Mouse (Mus musculus): ENCODE measurements at regions not wholly inside any gene's neighbourhood (a gene's known extent, or its start where the extent isn't known, plus 50 kb on each side); places are given as distances from the start of the nearest gene placed in this dataset.

DNA sequence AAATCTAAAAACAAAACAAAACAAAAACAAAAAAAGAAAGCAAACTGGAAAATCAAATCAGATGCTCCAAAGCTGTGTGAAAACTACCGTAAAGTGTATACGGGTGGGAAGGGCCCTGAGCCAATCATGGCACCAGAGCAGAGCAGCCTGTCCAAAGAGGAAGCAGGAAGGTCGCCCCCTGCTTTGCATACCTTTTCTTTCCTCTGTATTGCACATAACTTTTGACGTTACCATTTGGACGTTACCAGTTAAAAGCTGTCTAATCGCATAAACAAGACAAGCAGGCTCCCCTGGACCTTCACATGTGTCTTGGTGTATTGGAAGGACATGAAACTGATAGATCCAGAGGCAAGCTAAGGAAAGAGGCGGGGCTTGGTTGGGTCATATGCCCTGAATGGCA is 104.9 kb upstream of the Zfp648 start:
- DNase-seq (ENCODE audit: low spot score), result no peak
- H3K4me1 ChIP-seq, result no peaks in the 10 kb centered on the region
- no peaks in the 10 kb centered on the region for H3K9me3 ChIP-seq (replicated peaks)
- H3K27ac ChIP-seq (replicated peaks), result no peak overlapping the region
- H3K27me3 ChIP-seq (ENCODE audit: low read depth, poor library complexity, severe bottlenecking), result no peaks in the 10 kb centered on the region
- 91% methylated on average over 7 of the region's 7 CpGs for WGBS
- H3K4me3 ChIP-seq, result no peak overlapping the region
- H3K36me3 ChIP-seq, result no peaks in the 10 kb centered on the region

DNA sequence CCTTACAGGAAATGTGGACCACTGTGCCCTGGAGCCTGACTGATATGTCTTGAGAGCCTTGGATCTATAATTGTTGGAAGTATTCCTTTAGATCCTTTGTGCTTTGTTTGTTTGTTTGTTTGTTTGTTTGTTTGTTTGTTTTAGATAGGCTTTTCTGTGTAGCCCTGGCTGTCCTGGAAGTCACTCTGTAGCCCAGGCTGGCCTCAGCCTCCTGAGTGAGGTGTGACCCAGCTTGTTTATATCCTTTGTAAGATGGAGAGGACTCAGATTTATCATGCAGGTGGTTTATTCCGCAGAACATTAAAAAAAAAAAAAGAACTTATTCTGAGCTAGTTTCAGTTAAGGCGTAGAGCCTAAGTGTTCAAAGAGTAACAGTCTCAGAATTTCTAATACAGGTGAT is 104.1 kb upstream of the Zfp648 start:
- Histone ChIP-seq H3K9me3 (replicated peaks) (no peaks in the 10 kb centered on the region), H3K36me3 (no peaks in the 10 kb centered on the region), H3K4me1 (no peaks in the 10 kb centered on the region), H3K27ac (replicated peaks) (no peak overlapping the region), H3K4me3 (no peak overlapping the region), H3K27me3 (ENCODE audit: low read depth, poor library complexity, severe bottlenecking) (no peaks in the 10 kb centered on the region)
- 89% methylated on average over 2 of the region's 2 CpGs for WGBS
- no peak for DNase-seq (ENCODE audit: low spot score)

DNA sequence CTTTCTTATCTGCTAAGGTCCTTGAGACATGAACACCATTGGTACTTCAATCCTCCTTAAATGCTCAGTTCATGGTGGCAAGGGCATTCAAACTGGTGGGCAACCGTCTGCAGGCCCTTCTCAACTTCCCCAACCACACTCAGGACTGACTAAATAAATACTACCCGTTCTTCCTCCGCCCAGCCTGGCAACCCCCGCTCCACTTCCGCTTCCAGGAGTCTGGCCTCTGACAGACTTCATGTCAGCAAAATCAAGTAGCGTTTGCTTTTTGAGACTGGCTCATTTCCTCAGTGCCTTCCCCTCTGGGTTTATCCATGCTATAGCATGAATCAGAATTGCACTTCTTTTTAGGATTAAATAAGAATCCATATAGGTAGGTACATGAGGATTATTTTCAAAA is 103.3 kb upstream of the Zfp648 start:
- no peak overlapping the region for H3K4me3 ChIP-seq
- no peaks in the 10 kb centered on the region for H3K9me3 ChIP-seq (replicated peaks)
- H3K4me1 ChIP-seq, result peaks cover 2% of the 10 kb centered on the region
- no peak for DNase-seq (ENCODE audit: low spot score)
- 75% methylated on average over 6 of the region's 6 CpGs for WGBS
- no peak overlapping the region for H3K27ac ChIP-seq (replicated peaks)
- no peaks in the 10 kb centered on the region for H3K27me3 ChIP-seq (ENCODE audit: low read depth, poor library complexity, severe bottlenecking)
- H3K36me3 ChIP-seq, result no peaks in the 10 kb centered on the region

DNA sequence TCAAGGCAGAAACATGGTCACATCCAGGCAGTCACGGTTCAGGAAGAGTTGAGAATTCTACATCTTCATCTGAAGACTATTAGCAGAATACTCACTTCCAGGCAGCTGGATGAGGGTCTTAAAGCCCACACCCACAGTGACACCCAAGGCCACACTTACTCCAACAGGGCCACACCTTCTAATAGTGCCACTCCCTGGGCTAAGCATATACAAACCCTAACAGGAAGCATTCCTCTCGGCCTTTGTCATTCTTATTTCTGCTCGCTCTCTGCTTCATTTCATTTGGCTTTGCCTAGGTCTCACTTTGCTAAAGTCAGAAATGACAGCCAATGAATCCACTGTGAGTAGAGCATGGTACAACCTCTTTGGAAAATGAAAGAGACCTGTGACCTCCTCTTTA is 100.4 kb upstream of the Zfp648 start:
- H3K4me1 ChIP-seq, result peaks cover 18% of the 10 kb centered on the region
- H3K27ac ChIP-seq (replicated peaks), result no peak overlapping the region
- H3K4me3 ChIP-seq, result no peak overlapping the region
- 89% methylated on average over 3 of the region's 3 CpGs for WGBS
- no peaks in the 10 kb centered on the region for H3K9me3 ChIP-seq (replicated peaks)
- no peaks in the 10 kb centered on the region for H3K27me3 ChIP-seq (ENCODE audit: low read depth, poor library complexity, severe bottlenecking)
- DNase-seq (ENCODE audit: low spot score), result no peak
- no peaks in the 10 kb centered on the region for H3K36me3 ChIP-seq

DNA sequence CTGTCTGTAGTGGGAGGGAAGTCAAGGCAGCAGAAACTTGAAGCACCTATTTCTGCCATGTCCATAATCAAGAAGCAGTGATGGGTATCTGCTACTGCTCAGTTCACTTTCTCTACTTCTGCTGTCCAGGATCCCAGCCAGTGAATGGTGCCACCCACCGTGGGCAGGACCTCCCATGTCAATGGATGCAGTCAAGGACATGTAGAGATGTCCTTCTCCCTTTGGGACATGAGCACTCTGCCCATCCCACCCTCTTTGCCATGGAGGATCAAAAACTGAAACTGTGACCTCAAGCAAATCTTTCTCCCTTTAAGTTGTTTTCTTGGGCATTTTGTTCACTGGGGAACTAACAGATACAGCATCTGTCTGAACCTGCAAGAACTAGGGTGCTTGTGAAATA is 99.6 kb upstream of the Zfp648 start:
- no peaks in the 10 kb centered on the region for H3K27me3 ChIP-seq (ENCODE audit: low read depth, poor library complexity, severe bottlenecking)
- no peak overlapping the region for H3K4me3 ChIP-seq
- H3K27ac ChIP-seq (replicated peaks), result no peak overlapping the region
- H3K9me3 ChIP-seq (replicated peaks), result no peaks in the 10 kb centered on the region
- peaks cover 18% of the 10 kb centered on the region for H3K4me1 ChIP-seq
- H3K36me3 ChIP-seq, result no peaks in the 10 kb centered on the region
- DNase-seq (ENCODE audit: low spot score), result no peak
- WGBS, result 87% methylated on average over 1 of the region's 1 CpGs

DNA sequence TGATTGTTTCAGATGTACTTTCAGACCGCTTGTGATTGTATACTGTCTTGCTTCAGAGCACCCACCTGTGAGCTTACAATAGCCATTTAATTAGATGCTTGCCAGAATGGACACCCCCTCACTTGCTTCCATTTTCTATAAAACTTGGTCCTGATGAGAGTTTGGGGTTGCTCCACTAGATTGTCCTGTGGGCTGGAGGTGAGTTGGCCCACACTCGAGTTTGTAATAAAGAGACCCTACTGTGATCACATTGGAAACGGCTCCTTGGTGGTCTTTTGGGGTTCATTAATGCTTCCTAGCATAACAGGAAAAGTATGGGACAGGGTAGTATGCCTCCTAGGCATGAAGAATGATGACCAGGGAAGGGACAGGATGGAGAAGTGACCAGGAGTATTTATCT is 98.8 kb upstream of the Zfp648 start:
- no peak overlapping the region for H3K4me3 ChIP-seq
- 66% methylated on average over 3 of the region's 3 CpGs for WGBS
- H3K9me3 ChIP-seq (replicated peaks), result no peaks in the 10 kb centered on the region
- DNase-seq (ENCODE audit: low spot score), result no peak
- no peaks in the 10 kb centered on the region for H3K36me3 ChIP-seq
- no peak overlapping the region for H3K27ac ChIP-seq (replicated peaks)
- peaks cover 18% of the 10 kb centered on the region for H3K4me1 ChIP-seq
- no peaks in the 10 kb centered on the region for H3K27me3 ChIP-seq (ENCODE audit: low read depth, poor library complexity, severe bottlenecking)

DNA sequence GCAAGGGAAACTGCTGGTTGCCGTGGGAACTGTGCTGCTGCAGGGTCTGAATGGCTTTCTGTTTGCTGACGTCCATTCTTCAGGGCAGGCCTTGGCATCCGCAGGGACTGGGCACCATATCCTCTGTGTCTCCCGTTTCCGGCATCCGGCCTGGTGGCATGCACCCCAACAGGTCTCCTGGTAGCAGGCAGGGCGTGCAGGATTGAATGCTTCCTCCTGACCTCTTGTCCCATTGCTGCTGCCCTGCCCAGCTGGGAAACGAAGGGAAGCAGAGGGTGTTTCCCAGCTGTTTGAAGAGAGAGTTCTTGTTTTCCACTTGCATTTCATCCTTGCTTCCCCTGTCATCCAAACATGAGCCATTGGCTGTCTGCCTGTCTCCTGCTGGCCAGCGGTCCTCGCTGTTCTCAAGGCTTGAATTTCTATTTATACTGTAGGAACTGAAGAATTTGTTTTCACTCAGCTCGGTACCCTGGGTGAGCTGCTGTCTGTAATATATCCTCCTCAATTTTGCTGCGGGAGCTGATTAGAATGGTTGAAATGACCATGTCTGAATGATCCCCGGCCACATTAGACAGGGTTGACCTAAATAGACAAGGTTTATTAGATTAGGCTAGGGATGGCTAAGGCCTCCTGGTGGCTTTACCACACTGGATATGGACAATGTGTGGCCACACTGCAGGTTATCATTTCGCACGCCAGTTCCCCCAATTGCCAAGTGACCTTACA is 98.0 kb upstream of the Zfp648 start:
- Histone ChIP-seq H3K36me3 (no peaks in the 10 kb centered on the region), H3K4me1 (peaks cover 18% of the 10 kb centered on the region), H3K27me3 (ENCODE audit: low read depth, poor library complexity, severe bottlenecking) (no peaks in the 10 kb centered on the region), H3K27ac (replicated peaks) (peak overlapping the region; percentile 52; the same call in 1 of the 2 replicates), H3K4me3 (no peak overlapping the region), H3K9me3 (replicated peaks) (no peaks in the 10 kb centered on the region)
- peak; percentile 18 for DNase-seq (ENCODE audit: low spot score)
- WGBS, result 48% methylated on average over 15 of the region's 15 CpGs

DNA sequence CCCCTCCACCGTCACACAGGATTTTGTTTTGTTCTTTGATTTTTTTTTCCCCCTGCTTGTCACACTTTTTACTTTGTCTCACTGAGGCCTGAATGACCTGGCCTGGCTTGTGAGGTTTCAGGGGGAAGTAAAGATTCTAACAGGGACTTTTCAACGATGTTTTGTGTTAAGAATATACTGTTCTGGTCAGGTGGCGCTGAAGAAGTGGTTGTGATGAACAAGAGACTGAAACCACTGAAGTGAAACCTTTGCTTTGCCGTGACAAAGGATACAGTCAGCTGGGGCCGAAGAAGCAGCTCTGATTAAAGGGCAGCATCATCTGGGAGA is 97.4 kb upstream of the Zfp648 start:
- WGBS, result 36% methylated on average over 5 of the region's 5 CpGs
- H3K4me3 ChIP-seq, result no peak overlapping the region
- H3K9me3 ChIP-seq (replicated peaks), result no peaks in the 10 kb centered on the region
- H3K27ac ChIP-seq (replicated peaks), result no peak overlapping the region; the same call in 1 of the 2 replicates
- peaks cover 18% of the 10 kb centered on the region for H3K4me1 ChIP-seq
- no peak for DNase-seq (ENCODE audit: low spot score)
- no peaks in the 10 kb centered on the region for H3K27me3 ChIP-seq (ENCODE audit: low read depth, poor library complexity, severe bottlenecking)
- no peaks in the 10 kb centered on the region for H3K36me3 ChIP-seq

DNA sequence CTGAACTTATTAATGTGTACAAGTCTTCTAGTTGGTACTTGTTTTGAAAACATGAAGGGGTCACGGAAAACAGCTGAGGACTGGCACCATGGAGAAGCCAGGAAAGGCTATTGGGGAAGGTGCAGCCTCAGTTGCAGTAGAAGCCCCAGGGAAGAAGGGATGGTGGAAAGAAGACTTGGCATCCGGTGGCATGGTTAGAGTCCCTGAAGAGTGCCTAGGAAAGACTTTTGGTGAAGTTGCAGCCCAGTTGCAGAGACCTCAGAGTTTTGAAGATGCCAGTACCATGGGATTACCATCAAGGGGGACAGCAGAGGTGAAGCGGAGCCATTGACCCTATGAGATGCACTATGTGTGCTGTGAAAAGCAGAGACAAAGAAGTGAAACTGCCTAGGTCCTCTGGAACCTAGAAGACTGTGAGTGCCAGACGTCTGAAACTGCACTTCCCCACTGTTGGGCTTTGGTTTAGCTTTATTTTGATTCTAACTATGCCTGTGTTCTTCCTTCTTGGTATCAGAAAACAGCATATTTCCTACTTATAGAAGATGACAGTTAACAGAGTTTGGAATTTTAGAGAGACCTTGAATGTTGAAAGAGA is 96.9 kb upstream of the Zfp648 start:
- no peak for DNase-seq (ENCODE audit: low spot score)
- no peaks in the 10 kb centered on the region for H3K27me3 ChIP-seq (ENCODE audit: low read depth, poor library complexity, severe bottlenecking)
- H3K27ac ChIP-seq (replicated peaks), result no peak overlapping the region; the same call in 1 of the 2 replicates
- 76% methylated on average over 4 of the region's 4 CpGs for WGBS
- no peaks in the 10 kb centered on the region for H3K9me3 ChIP-seq (replicated peaks)
- peaks cover 18% of the 10 kb centered on the region for H3K4me1 ChIP-seq
- H3K36me3 ChIP-seq, result no peaks in the 10 kb centered on the region
- no peak overlapping the region for H3K4me3 ChIP-seq

DNA sequence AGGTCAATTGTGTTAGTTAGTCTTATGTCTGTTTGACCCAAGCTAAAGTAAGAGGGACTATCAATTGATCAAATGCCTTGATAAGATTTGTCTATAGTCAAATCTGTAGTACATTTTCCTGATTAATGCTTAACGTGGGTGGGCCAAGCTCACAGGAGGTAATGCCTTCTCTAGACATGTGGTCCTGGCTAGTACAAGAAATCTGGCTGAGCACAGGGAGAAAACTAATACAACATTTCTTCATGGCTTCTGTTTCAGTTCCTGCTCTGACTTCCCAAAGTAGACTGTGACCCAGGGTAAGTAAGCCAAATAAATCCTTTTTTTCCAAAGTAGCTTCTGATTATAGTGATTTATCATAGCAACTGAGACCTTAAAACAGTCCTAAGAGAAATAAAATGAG is 96.2 kb upstream of the Zfp648 start:
- Histone ChIP-seq H3K9me3 (replicated peaks) (no peaks in the 10 kb centered on the region), H3K36me3 (no peaks in the 10 kb centered on the region), H3K27me3 (ENCODE audit: low read depth, poor library complexity, severe bottlenecking) (no peaks in the 10 kb centered on the region), H3K27ac (replicated peaks) (no peak overlapping the region), H3K4me3 (no peak overlapping the region), H3K4me1 (peaks cover 18% of the 10 kb centered on the region)
- WGBS, result 69% methylated on average over 1 of the region's 1 CpGs
- DNase-seq (ENCODE audit: low spot score), result no peak

DNA sequence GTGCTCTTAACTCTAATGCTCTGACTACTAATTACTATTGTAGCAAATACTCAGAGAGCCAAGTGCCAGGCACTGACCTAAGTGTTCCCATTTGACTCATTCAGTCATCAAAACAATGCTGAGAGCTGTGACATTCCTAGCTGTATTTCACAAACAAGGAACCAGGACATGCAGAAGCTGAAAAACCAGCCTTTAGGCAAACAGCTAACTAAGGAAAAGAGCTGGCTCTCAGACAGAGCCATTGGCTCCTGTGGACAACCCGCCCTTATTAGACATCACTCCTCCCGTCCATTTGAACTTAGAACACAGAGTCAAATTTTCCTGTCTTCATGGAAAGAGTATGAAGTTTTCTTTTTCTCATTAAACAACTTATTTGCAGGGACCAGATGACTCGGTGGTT is 88.5 kb upstream of the Zfp648 start:
- 82% methylated on average over 3 of the region's 3 CpGs for WGBS
- Histone ChIP-seq H3K27ac (replicated peaks) (no peak overlapping the region), H3K9me3 (replicated peaks) (no peaks in the 10 kb centered on the region), H3K27me3 (ENCODE audit: low read depth, poor library complexity, severe bottlenecking) (no peaks in the 10 kb centered on the region), H3K36me3 (no peaks in the 10 kb centered on the region), H3K4me3 (no peak overlapping the region), H3K4me1 (peaks cover 2% of the 10 kb centered on the region)
- no peak for DNase-seq (ENCODE audit: low spot score)

DNA sequence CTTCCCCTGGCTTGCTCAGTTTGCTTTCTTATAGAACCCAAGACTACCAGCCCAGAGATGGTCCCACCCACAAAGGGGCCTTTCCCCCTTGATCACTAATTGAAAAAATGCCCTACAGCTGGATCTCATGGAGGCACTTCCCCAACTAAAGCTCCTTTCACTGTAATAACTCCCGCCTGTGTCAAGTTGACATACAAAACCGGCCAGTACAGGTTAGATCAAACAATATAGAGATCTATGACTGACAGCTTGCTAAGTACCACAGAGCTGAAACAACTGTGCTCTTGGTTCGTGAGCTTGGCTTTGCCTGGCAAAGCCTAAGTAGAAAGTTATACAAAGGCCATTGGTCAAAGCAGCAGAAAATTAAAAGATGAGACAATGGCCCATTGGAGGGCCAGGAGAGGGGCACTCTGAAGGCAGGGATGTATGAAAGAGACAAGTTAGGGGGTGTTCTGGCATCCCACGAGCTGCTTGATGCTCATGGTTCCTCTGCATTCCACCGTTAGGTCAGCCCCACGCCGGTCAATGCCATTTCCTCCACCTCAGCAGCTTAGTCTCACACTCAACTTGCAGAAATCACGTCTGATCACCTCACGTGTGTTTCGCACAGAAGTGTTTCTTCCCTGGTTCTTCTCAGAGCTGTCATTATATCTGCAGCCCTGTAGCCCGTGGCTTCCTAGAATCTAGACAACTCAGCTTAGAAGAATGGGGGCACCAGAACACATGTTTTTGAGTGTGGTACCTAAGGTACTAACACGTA is 87.5 kb upstream of the Zfp648 start:
- peaks cover 12% of the 10 kb centered on the region for H3K4me1 ChIP-seq
- H3K27ac ChIP-seq (replicated peaks), result no peak overlapping the region
- no peaks in the 10 kb centered on the region for H3K27me3 ChIP-seq (ENCODE audit: low read depth, poor library complexity, severe bottlenecking)
- DNase-seq (ENCODE audit: low spot score), result no peak
- H3K9me3 ChIP-seq (replicated peaks), result no peaks in the 10 kb centered on the region
- H3K36me3 ChIP-seq, result no peaks in the 10 kb centered on the region
- H3K4me3 ChIP-seq, result no peak overlapping the region
- 82% methylated on average over 12 of the region's 12 CpGs for WGBS

DNA sequence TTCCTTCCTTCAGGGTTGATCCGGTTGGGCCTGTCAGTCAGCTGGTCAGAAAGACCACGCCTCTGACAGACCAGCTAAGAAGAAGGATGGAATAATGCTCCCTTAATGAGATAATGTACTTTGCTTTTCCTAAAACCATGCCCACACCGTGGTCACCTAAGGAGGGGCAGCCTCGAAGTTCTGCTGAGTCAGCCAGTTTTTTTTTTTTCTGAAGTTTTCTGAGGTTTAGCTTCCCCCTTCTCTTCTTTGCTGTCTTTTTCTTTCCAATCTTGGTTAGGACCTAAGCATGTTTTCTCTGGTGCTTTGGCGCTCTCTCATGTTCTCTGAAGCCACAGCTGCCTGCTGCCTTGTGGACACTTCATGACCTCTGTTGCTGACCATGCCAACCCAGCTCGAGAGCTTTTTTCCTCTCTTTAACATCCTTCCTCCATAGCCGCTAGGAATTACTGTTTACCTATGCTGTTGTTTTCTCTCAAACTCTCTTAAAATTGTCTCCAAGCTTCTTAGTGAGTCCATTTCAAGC is 84.7 kb upstream of the Zfp648 start:
- Histone ChIP-seq H3K36me3 (no peaks in the 10 kb centered on the region), H3K27ac (replicated peaks) (no peak overlapping the region), H3K27me3 (ENCODE audit: low read depth, poor library complexity, severe bottlenecking) (no peaks in the 10 kb centered on the region), H3K9me3 (replicated peaks) (no peaks in the 10 kb centered on the region), H3K4me1 (peaks cover 13% of the 10 kb centered on the region), H3K4me3 (no peak overlapping the region)
- 86% methylated on average over 7 of the region's 7 CpGs for WGBS
- no peak for DNase-seq (ENCODE audit: low spot score)
